Mouse (Mus musculus) megakaryocyte, adult 5-6 weeks (primary cell): Measurements from ENCODE around the gene Atp1b2. TPM values are rescaled to one million over a fixed set of nuclear protein-coding genes. Genes with fewer than 3 reads are reported as not detected.
"Not testable (repeated sequence)": the region's sequence is repeated elsewhere in the genome, so short reads cannot be mapped to it uniquely, and the experiment has no call there.

Experiments used
- ATAC-seq: 2 replicates; pipeline ENCODE4 v1.8.0; 2016; ENCODE audit warnings: mild to moderate bottlenecking, inconsistent platforms; ENCODE audit not compliant: poor library complexity, severe bottlenecking
- total RNA-seq, 2 experiments: library from RNA; stranded (forward) in 1 of 2; stranded (reverse) in 1 of 2; fragments of 153-499, 151-499 nt in 1 of 2; fragments of 221-1000, 200-1000 nt in 1 of 2; gene quantifications; 2 replicates each; pipeline versions ENCODE4 v1.2.3 to v1.2.4; 2015 to 2017

Gene Atp1b2
- total RNA-seq (2015) (0.91 and 2.2 TPM in 2 replicates), total RNA-seq (2017) (0.26 and 0.45 TPM in 2 replicates)

DNA sequence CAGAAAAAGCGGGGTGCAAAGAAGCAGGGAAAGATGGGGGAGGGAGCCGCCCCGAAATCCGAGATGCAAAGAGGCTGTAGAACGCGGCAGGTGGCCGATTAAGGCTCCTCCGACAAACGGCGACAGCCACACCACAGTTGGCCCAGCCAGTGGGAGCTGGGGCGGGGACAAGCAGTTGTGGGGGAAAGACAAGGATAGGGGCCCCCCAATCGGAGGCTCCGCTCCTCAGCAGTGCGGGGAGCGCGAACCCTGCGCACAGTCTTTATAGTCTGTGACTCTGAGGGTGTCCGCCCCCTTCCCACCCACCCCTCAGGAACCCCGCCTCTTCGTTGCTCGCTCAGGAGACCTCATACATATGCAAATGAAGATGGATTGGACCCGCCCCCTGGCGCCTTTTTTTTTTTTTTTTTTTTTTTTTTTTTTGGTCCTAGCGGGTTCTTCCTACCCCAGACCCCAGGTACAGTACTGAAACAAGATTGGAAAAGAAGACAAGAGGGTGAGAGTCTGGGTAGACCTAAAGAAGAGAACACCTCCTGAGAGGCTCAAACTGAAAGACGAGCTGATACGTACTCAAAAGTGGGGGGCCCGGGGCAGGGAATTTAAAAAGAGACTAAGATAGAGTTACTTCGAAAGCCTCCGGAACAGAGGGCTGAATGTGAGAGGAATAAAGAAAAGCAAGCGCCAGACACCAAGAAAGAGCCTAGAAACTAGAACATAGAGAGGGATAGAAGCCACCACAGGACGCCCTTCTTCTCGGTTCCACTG is at the start of gene Atp1b2:
Gene Atp1b2 (minus strand): TSS at position 217 of the 765 bp plus-strand sequence.
- ATAC-seq, result peak; percentile 77

DNA sequence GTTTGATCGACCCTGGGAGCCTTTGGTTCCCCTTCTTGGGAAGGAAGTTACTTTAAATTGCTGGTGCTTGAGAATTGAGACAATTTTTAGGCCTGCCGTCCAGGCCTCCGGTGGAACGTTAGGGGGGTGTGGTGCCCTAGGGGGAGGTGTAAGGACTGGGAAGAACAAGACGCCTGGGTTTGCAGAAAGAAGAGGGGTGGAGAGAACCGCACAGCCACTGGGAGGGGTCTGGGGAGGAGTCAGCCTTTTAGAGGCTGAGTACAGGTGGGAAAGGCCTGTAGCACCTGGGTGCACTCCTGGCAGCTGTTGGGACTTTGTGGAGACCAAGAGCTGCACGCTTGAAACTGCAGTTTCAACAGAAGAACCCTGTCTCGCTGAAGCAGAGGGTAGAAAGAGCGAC is 49.0 kb upstream of the Atp1b2 start:
- no peak for ATAC-seq

DNA sequence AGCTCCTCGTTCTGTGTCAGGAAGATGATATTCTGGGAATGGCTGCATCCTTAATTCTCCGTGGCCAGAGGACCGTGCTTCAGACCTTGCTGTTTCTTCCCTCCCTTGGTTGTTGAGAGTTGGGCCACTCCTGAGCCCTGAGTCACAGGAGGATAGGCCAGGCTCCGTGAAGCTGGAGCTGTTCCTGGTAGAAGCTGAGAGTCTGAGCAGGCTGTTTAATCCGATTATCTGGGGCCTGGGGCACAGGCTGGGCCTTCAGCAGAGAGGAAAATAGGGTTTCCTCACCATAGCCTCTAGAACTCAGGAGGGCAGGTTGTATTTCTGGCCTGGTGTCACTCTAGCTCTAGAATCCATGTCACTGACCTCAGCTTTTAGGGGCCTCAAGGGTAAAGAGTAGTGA is 47.7 kb upstream of the Atp1b2 start:
- ATAC-seq, result no peak

DNA sequence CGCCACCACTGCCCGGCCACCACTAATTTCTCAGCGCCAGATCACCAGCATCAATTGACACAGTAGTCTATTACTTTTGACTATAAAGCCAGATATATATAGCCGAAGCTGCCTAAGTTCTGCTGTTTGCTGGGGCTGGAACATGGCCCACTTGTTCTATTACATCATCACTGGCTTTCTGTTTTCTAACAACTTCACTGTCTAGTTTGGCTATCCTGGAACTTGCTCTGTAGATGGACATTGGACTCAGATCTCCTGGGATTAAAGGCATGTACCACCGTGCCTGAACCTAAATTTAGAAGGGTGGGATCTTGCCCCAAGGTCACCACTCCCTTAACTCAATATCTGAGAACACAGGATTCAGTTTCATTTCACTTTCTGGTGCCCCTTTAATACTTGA is 40.1 kb upstream of the Atp1b2 start:
- no peak for ATAC-seq

DNA sequence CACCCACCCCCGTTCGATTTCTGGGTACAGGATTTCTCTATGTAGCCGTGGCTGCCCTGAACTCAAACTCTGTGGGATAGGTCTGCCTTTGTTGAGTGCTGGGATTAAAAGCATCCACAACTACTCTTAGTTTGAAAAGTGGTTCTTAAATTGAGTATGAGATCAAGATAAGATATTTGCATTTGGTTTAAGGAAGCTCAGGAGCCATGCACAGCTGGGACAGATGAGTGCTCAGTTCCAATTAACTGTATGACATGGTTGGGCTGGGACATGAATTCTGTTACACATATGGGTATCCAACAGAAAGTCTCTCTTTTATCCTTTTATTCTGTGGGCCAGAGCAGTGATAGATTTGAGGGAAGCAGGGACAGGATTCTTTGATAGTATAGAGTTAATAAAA is 29.7 kb upstream of the Atp1b2 start:
- no peak for ATAC-seq

DNA sequence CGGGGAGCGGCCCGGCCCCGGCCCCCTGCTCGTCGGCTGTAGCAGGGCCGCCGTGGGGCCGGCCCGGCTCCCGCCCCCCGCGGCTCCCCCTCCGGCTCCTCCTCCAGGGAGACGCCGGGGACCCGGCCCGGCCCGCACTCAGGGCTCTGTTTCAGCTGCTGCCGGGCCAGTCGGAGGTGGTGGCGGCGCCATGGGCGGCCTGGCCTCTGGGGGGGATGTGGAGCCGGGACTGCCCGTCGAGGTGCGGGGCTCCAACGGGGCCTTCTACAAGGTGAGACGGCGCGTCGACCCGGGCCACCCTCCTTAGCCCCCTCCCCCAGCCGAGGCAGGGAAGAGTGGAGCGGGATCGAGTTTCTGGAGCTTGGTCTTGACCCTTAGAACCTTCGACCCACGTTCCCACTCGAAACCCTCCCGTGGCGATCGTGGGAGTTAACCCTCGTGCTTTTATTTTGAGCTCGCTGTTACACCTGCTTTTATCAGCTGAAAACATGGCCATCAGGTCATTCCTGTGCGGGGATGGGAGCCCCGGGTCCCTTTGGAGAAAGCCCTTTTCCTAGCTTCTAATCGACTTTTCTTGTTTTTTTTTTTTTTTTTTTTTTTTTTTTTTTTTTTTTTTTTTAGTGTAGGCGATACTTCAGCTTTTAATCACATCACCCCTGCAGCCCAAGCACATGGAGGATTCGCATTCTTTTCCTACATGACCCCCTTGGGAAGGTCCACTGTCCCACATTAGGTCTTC is 27.6 kb upstream of the Atp1b2 start:
- peak; percentile 12 for ATAC-seq

DNA sequence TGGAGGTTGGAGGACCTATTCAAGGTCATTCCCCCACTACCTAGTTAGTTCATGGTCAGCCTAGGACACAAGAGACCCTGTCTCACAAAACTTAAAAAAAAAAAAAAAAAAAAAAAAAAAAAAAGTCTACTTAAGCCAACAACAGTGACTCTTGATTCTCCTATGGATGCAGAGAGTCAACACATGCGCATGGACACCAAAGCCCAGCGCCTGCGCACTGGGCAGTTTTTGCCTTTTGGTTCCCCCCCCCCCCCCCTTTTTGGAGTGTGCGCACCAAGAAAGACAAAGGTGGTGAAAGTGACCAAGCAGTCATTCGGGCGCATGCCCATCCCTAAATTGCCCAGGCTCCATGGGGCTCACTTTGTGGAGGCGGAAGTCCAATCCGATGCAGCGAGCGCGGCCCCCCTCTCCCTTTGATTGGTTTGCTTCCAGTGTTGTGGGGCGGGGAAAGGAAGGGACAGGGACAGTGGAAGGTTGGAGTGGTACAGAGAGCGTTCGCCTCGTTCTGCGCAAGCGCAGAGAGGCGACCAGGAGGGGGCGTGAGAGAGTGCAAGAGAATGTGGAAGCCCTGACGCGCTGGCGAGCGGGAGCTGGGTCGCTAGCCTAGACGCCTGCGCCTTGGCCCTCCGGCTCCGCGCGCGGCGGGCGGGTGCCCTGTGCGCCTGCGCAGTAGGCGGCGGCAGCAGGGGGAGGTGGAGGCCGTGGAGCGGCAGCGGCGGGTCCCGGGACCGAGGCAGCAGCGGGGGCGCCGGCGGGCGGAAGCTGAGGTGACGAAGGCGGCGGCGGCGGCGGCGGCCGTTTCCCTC is 26.7 kb upstream of the Atp1b2 start, which contains the start of gene Fxr2:
Gene Fxr2 (plus strand): TSS at position 707 of the 806 bp plus-strand sequence.
- ATAC-seq, result peak; percentile 93

DNA sequence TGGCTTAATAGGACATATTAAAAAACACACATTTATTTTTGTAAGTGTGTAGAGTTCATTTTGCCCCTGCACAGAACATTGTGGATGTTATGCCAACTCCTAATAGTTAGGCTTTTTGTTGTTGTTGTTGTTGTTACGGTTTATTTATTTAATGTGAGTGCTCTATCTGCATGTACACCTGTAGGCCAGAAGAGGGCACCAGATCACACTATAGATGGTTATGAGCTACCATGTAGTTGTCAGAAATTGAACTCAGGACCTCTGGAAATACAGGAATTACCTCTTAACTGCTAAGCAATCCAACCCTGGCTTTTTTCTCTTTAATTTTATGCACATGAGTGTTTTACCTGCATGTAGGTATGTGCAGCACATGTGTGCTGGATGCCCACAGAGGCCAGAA is 24.1 kb upstream of the Atp1b2 start:
- no peak for ATAC-seq

DNA sequence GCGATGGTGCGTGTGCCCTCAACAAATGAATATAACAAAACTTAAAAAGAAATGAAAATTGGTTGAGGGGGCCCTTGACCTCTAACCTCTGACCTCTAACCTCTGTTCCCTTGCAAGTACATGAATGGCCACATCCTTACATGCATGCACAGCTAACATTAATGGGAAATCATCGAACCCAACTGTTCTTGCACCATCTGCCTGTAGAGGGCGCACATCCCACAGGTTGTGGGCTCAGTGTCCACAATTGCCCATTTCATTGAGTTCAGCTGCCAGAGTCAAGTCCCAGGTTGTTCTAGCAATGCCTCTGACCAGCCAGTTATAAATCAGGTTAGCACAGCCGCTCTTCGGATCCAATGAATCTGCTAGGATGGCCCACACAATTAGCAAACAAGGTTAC is 22.5 kb upstream of the Atp1b2 start:
- ATAC-seq, result peak; percentile 55

DNA sequence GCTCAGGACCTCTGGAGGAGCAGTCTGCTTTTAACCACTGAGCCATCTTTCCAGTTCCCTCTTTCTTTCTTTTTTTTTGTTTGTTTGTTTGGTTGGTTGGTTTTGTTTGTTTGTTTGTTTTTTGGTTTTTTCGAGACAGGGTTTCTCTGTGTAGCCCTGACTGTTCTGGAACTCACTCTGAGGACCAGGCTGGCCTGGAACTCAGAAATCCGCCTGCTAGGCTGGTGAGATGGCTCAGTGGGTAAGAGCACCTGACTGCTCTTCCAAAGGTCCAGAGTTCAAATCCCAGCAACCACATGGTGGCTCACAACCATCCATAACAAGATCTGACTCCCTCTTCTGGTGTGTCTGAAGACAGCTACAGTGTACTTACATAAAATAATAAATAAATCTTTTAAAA is 18.6 kb upstream of the Atp1b2 start:
- ATAC-seq, result not testable (repeated sequence)

DNA sequence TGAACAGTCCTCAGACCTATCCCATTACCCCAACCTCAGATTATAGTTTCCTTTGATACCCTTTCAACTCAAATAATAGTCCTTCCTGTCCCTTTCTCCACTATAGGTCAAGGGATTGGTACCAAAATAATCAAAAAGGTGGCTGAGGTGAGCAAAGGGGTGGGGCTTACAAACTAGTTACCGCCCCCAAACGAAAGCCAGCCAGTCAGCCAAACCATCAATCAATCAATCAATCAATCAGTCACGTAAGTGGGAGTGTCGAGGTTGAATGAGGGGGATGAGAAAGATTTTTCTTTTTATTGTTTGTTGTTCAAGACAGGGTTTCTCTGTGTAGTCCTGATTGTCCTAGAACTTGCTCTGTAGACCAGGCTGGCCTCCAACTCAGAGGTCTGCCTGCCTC is 17.3 kb upstream of the Atp1b2 start:
- ATAC-seq, result no peak

DNA sequence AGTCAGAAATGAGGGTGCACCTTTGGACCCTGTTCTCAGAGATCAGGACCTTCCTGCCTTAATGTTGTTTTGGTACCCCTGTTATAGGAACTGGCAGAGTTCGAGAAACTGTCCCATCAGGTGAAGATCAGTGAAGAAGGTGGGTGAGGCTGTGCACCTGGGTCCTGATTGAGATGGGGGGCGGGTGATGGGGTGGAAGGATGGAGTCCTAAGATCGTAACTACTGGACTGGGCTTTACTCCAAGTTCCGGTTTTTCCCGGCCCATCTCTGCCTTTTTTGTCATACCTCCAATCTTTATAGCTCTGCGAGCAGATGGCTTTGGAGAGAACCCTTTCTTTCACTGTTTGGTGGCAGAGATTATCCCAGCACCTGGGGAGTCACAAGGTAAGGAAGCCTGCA is 16.7 kb upstream of the Atp1b2 start:
- no peak for ATAC-seq

DNA sequence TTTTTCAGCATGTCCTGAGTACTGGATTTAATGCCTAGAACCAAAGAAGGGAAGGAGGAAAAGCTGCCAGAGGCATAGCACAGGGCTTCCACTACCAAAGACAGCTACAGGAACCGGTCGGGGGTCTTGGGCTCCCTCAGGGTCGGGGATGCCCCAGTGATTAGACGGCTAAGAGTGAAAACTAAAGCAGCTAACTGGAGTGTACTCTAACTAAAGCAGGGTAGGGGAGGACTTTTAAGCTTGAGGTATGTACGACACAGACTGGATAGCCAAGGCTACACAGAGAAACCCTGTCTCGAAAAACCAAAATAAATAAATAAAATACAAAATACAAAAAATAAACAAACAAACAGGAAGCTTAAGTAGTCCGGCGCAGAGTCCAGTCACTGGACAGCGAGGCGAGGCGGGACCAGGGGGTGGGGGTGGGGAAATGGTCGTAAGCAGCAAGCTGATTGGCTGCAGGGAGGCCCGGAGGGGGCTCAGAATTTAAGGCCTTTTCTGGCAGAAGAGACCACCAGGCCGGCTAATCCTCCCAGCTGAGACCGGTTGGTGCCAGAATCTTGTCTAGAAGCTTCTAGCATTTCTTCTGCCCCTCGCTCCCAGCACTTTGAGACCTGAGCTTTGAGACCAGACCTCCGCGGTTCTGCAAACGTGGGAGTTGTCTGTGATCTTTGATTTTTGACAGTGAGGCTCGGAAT is 16.0 kb upstream of the Atp1b2 start, which contains the start of gene Sat2:
Gene Sat2 (plus strand): TSS at position 454 of the 698 bp plus-strand sequence.
- no peak for ATAC-seq

DNA sequence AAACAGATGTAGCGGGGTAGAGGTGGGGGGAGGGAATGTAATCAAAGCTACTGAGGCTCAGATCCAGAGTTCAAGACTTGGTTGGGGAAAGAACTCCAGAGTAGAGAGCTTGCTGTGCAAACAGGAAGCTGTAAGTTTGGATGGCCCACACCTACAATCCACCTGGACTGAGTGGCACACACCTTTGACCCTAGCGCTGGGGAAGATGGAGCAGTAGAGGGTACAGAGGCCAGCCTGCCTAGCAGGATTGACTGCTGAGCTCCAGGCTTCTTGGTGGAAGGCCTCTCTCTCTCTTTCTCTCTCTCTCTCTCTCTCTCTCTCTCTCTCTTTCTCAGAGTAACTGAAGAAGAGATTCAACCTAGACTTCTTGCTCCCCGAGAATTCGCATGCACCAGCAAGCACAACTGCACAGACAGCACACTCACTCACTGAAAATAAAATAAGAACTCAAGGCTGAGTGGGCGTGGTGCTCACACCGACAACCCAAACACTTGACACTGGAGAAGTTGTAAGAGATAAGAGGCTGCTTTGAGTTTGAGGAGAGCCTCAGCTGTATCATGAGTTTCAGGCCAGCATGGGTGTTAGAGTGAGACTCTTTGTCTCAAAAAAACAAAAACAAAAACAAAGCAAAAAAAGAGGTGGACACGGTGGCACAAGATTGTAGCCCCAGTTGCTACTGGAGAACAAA is 14.8 kb upstream of the Atp1b2 start:
- no peak for ATAC-seq

DNA sequence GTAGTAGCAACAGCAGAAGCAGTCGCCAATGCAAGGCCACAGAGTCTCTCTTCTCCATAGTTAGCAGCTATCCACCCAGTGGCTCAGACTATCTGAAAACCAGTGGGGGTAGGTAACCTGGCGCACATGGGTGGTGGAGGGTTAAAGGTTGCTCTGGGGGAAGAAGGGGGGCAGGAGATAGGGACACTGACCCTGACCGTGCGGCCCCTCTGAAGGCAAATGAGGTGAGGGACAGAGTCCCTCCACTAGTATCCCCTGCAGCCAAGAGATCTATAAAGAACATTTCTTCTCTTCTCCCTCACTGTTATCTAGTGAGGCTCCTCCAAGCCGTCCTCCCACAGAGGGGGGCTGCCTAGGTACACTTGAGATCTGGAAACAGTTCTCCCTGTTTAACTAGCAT is 12.1 kb upstream of the Atp1b2 start, which contains the start of gene Shbg:
Gene Shbg (minus strand): TSS at position 101 of the 400 bp plus-strand sequence.
- ATAC-seq, result no peak

DNA sequence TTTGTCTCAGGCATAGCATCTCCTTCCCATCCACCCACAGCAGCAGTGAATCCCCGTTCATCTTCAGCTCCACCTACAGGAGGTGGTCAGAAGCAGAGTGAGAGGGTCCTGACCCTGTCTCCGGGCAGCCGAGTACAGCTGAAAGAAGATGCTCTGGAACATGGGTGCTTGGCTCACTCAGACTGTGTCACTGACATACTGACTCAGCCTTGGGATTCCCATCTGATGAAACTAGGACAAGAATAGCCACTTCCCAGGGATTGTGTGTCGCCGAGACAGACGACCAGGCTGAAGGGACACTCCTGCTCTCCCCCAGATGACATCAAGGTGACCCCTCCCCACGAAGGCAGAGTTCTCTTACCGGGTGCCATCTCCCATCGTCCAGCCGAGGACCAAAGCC is 11.0 kb upstream of the Atp1b2 start:
- no peak for ATAC-seq

DNA sequence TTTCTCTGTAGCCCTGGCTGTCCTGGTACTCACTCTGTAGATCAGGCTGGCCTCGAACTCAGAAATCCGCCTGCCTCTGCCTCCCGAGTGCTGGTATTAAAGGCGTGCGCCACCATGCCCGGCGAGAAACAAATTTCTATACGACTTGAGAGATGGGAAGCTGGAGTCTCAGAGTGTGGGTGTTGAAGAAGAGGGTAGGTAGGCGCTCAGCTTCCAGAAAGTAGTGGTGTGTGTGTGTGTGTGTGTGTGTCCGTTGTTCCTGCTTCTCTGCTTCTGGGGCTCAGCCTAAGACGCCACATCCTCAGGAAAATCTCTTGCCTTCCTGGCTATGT is 8.5 kb upstream of the Atp1b2 start:
- not testable (repeated sequence) for ATAC-seq

DNA sequence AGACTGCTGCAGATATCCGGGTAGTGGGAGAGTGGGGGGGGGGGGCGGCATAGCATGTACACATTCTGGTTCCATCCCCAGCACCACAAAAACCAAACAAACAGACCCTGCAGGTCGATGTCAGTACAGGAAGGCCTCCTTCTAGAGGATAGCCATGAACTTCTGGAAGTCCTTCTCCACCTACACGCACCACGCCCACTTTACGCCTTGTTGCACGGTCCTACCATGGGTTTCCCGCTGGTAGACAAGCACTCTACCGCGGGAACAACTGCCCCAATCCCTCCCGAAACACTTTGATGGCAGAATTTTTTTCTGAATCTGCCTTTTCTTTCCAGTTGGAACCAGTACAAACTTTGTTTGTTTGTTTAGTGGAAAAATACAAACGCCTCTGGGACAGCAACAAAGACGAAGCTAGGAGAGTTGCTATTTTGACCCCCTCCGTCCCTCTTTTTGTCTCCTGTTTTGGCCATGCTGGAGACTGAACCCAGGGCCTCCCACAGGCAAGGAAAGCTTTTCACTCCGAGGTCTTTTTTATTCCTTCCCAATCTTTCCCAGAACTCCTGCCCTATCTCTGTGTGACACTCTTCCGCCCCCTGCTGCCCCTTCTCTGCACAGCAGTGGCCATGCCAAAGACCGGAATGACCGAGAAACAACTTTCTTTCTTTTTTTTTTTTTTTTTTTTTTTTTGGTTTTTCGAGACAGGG is 8.0 kb upstream of the Atp1b2 start:
- peak; percentile 67 for ATAC-seq

DNA sequence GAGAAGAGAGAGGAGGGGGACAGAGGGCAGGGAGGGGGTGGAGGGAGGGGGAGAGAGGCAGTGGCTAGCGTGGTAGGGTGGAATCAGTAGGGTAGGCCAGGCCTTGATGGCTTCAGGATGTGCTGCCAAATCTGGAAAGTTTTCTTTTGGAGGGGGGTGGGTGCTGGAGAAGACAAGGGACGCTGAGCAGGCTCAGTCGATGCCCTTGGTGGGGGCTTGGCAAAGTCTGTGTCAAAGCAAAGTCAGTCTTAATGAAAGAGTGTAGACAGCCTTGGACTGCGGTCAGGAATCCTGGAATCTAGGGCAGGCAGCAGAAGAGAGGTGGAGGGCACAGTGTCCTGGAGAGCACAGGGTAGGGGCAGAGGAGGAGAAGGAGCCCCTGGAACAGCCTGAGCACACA is 5.2 kb upstream of the Atp1b2 start:
- no peak for ATAC-seq

DNA sequence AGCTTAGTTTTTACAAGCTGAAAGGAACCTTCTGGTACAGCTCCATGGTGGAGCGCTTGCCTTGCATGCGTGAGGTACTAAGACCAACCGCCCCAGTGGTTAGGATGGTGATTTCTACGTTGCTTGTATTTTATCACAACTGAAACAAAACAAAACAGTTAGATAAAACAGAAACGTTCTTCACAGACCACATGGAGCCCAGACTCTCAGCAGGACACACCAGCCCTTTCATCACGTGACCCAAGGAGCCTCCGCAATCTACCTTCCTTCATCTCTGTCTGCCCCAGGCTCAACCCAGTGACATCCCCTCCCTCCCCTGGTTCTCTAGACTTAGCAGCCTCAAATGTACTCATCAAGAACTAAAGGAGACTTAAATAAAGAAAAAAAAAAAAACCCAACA is 3.7 kb upstream of the Atp1b2 start:
- ATAC-seq, result no peak
